Mouse (Mus musculus) activated CD4-positive, CD25-positive, alpha-beta regulatory T cell, adult 4 months (primary cell): ENCODE data around the gene Clec16a. TPM values are rescaled to one million over a fixed set of nuclear protein-coding genes. Genes with fewer than 3 reads are reported as not detected.

Experiments used
- ATAC-seq: one replicate; pipeline ENCODE4 v1.8.0; 2017
- polyA plus RNA-seq, 2 experiments: library from polyadenylated mRNA; unstranded; fragments of 100-300 nt; shearing (Covaris generic); gene quantifications; one replicate each; pipeline ENCODE4 v1.2.1; 2017

Gene Clec16a
- polyA plus RNA-seq, 2 experiments from 2014 or later: 7.0 to 7.8 TPM

DNA sequence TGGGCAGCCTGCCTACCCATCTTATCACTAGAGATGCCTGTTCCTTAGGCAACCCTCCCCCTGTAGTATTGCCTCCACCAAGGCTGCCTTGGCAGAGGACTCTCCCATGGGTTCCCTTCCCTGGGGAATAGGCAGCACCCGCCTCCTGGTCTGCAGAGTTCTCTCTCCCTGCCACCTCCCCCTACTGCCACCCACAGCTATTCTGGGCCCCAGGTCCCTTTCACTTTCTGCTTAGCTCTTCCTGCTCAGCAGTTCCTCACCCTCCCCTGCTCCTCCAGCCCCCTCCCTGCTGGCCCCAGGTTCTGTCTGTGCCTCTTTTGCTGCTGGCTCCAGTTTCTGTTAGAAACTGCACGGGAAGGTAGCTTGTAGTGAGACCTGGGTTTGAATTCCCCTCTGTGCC is 224.5 kb downstream of the Clec16a start:
- peak; percentile 72 for ATAC-seq

DNA sequence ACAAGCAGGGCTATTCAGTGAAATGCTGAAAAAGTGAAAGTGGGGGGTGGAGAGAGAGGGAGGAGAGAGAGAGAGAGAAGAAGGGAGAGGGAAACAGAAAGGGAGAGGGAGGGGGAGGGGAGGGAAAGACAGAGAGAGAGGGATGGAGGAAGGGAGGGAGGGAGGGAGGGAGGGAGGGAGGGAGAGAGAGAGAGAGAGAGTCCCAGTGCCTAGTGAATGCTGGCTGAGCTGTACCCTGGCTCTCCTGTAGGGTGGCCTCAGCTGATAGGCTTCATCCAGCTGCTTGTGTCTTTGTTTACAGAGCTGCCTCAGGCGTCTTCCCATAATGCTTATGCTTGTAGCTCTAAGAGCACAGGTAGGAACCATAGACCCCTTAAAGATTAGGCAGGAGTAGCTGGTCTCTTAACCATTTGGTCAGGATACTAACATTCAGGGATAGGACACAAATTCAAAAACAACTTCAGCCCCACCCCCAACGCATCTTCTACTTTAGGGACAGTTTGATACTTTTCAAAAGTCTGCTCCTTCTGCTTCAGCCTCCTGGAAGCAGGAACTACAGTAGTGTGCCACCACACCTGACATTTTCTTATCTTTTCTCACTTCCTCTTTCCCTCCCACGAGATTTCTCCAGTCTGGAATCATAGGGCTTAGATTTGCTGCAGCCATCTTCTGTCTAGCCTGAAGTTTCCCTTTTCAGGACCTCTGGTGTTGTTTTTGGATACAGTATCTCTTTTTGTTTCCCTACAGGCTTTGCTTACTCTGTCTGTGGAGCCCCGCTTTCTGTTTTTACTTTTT is 225.6 kb downstream of the Clec16a start:
- no peak for ATAC-seq

DNA sequence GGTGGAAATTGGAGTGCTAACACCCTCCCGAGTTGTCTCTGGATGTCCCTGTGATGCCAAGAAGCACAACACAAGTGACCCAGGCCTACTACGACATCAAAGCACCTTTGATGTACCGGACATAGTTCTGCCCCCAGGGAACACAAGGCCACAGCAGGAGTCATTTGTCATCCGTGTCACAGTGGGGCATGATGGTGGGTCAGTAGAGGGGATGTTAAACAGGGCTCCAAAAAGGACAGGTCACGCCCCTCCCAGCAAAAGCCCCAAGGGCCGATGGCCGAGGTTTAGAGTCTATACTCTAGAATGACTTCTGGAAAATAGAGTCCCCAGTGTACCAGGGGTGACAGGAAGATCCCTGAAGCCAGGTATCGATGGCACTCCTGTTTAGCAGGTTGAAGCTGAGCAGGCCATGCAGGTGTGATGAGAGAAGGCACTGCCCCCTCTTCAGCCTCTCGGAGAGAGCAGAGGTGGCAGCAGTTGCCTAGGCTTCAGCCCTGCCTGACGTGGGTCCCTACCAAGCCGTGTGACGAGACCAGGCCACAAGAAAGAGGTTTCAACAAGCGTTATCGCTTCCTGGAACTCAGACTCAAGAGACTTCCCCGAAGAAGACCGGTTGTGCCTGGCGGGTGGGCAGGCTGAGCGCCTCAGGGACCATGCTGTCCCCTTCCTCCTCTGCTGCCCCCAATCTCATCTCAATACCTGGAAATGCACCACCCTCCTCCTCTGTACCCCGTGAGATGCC is 226.8 kb downstream of the Clec16a start:
- ATAC-seq: peak; percentile 80

DNA sequence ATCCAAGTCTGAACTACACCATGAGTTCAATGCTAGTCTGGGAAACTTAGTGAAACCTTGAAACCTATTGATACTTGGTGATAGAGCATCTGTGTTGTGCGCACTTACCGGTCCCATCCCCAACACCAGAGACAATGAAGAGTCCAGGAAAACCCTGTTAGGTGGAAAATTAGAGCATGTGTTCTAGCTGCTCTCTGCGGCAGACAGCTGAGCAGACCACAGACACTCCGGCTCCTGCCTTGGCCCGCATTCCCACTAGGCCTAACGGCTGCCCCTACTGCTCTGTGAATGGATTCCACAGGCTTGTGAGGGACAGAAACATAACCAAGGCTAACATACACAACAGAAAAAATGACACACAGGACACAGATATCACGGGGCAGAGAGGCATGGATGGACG is 228.4 kb downstream of the Clec16a start:
- no peak for ATAC-seq

DNA sequence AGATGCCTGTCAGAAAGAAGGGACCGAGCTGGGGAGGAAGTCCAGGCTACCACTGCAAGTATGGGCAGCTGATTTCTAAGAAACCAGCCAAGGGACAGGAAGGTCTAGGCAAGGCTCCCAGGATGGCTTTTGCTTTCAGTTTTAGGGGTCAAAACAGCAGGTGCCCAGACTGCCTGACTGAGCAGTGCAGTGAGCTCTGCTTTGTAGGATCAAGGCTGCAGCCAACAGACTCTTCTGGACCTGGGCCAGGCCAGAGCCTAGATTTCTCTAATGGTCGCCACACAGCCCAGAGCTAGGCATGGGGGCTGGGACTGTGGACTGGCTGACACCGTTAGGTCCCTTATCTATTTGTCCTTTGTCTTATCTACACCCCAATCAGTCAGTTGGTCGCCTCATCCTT is 229.6 kb downstream of the Clec16a start:
- peak; percentile 6 for ATAC-seq

DNA sequence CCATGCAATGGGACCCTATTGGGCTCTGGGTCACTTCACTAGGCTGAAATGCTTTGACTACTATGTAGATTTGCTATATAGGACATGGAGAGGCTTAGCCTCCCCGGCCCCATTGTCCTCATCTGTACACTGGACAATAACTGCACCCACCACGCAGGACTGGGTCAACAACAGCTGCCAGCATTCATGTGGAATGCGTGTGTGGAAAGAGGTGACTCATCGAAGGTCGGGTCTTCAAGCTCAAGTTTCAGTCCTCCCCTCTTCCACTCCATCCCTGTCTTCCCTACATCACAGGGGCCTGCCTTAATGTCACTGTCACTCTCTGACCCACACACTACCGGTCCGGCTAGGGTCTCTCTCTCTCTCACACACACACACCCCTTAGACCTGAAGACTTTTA is 231.2 kb downstream of the Clec16a start:
- ATAC-seq: no peak

DNA sequence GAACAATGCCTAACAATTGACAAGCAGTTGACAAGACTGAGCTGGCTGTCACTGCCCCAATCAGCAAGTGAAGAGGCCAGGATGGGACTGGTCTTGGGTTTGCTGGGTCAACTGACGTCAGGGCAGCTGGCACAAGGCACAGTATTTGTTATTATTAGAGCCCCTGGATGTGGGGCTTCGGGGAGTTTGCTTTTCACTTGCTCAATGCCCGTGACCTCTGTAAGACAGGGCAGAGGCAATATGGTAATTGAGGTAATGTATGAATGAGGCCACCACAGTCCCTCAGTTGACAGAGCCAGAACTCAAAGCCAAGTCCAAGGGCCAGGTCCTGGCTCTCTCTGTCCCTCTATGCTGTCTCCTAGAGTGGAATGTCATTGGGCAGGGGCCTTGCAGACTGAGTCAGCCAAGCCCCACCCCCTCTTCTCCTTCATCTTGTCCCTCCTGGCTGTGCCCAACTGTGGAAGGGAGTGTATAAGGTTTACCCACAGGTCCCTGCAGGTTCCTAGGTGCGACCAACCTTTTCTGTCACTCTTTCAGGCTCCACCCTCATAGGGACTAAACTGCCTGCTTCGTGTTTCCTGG is 232.5 kb downstream of the Clec16a start:
- ATAC-seq: no peak

DNA sequence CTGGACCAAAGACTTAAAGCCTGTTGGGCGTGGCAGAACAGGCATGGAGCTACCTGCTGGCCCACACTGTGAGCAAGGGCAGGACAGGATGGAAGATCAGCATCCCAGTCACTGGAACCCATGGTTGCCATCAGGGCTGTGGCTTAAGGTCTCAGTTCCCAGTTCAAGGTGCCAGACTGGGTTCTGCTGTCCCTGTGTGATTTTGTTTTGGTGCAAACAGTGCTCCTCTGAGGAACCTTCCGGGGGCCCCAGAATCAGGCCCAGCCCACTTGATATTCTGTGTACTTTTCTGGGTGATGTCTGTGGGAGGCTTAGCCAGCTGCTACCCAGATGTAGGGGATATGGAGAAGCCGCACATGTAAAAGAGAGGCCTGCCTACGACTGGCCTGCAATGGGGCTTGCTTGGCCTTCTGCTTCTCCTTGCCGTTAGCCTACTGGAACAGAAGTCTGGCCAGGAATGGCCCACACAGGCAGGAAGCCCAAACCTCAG is 235.5 kb downstream of the Clec16a start:
- no peak for ATAC-seq

DNA sequence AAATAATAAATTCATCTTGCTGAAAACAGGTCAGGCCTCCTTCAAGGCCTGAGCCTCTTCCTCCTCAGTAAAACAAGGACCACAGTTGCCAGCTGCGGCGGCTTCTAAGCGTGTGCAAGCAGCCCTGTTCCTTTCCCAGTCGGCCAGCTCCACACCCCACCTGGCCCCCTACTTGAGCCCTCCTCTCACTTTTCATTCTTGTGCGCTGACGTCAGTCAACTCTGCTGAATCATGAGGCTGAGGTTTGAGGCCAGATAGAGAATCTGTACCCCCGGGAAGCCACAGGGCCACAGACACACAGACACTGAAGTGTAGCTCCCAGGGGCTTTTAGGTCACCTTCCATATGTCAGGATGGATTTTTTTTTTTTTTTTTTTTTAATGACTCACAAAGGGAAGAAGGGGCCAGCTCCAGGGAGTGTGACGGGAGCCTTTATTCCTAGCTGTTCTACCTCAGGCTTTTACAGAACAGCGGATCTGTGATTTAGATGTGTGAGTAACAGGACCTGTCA is 236.8 kb downstream of the Clec16a start:
- peak; percentile 4 for ATAC-seq

DNA sequence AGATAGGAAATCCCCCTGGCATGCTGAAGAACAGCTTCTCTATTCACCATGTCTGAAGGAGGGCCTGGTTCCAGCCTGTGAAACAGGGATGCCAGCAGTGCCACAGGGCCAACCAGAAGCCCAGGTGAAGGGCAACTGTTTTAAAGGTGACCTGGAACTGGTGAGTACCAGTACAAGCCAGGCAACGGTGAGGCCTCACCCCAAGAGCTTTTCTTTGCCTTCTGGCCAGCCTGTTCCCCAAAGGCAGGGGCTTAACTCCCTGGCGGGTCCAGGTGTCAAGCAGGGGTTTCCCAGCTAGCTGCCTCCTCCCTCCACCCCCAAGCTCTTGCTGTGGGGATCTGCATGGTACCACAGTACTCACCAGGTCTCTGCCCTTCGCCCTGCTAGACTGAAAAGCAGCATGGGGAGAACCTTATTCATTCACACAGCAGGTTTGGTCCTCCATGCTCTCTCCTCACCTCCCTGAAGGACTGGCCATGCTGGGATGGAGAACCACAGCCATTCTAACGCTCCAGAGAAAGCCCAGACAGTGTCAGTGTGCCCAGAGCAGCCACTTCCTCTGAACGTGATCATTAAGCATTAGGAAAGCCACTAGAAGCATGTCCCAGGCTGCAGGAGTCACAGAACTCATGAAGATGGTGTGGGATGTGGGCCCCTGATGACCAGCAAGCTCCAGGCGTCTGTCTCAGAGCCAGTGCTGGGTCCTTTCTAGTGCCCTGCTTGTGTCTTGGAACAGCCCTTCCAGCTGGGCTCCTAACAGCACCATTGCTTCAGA is 237.4 kb downstream of the Clec16a start:
- ATAC-seq: no peak

DNA sequence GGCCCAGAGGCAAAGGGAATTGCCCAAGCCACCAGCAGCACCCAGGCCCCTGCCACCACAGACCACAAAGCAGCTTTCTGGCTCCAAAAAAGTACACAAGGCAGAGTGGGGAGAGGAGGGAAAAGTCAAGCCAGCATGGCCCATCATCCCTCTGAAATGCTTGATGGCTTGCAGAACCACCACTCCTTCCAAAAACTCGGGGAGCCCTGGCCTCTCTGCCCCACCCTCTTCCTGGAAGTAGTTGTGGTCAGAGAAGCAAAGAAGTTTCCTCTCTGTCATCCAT is 238.0 kb downstream of the Clec16a start:
- no peak for ATAC-seq

DNA sequence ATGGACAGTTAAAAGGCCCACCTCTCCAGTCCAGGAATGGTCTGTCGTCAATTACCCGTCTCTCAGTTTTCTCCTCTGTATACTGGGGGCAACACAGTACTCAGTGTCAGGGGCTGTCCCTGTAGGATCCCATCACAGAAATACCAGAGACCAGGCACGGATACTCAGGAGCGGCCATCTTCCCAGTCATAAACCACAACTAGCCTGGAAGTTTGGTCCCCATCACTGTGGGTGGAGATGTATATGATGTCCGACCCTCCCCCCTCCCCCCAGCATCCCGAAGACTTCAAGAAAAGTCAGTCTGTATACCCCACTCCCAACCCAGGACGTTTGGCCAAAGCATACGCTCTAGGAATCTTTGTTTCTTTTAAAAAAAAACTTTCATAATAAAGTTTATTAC is 238.3 kb downstream of the Clec16a start:
- ATAC-seq: no peak

DNA sequence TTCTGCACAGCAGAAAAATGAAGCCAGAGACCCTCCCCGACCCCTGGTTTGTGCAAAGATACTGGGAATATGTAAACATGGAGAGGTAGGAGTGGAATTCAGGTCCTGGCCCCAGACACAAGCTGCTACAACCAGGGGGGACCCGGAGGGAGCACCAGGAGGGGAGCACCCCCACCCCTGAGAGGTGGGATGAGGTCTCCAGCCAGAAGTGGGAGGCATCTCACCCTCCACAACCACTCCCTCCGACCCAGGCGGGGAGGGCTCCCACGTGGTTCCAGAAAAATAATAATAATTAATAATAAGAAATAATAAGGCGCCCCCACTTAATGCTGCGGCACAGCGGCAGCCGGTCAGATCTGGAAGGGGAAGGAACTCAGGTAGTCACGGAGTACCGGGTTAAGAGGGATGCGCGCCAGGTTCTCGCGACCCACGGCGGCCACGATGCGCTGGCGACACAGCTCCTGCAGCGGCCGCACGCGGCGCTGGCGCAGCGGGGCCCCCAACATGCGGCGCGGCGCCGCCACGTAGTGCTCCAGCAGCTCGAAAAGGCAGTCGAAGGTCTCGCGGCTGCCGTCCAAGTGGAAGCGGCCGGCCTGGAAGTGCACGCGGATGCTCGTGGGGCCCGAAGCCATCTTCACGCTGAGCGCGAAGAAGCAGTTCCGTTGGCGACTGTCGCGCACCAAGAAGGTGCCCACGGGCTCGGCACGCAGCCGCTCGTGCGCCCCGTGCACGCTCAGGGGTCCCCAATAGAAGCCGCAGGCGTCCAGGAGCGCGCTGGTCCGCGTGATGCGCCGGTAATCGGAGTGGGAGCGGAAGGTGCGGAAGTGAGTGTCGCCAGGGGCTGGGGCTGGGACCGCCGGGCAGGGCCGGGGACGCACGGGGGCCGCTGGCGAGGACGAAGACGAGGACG is 239.0 kb downstream of the Clec16a start:
- ATAC-seq: no peak

DNA sequence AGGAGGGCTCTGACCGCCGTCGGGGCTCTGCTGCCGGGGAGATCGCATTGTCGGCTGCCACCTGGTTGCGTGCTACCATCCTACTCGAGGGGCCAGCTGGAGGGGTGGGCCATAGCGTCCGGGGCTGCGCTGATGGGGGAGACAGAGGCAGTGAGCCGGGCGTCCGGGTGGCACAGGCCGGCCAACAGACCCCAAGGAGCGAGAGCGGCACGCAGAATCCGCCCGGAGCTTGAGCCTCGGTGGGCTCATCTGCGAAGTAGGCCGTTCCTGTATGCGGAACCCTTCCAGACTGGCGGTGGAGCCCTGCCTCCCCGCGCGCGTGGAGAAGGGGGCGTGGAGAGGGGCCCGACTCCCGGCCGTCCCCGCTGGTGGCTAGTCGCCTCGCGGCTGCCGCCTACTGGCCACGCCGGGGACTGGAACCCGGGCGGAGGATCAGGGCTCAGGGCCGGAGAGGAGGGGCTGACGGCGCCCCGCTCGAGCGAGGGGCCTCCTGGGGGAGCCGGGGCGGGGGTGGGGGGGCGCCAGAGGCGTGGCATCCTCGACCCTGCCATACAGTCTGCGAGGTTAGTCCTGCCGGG is 239.7 kb downstream of the Clec16a start:
- ATAC-seq: peak; percentile 27

DNA sequence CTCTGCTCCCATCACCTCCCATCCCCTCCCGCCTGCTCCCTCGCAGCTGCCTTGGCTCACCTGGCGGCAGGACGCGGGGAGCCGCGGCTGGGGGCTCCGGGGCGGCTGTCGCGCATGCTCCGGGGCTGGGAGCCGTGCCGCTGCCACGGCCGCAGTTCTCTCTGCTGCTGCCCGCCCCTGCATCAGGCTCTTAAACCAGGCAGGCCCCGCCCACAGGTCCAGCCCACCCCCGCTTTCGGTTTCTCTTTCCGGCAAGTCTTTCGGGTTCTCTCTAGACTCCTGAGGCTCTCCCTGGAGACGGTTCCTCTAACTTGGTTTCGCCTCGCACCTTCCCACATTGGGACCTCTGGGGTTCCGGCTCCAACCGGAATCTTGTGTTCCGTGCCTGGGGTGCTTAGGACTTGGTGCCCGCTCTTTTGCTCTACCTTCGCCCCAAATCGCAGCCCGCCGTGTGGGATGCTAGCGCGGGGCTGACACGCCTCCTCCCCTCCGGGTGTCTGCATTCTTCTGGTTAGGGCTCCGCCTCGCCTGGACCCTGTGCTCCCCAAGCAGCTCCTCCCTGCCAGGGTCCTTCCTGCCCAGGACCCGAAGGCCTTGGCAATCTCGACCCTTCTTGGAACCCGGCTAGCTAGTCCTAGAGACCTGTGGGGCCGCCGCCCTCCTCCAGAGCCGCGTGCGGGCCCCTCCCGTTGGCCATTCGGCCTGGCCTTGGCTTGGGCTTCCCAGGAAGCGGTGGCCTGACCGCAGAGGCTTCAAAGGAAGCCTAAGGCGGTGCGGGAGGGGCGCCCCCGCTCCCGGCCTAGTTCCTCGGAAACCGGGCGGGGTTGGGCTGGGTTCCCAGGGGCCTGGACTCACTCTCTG is 240.5 kb downstream of the Clec16a start, which contains the start of gene Socs1:
TSS of gene Socs1 (minus strand) at position 166 of the 861 bp plus-strand sequence.
- peak; percentile 37 for ATAC-seq

DNA sequence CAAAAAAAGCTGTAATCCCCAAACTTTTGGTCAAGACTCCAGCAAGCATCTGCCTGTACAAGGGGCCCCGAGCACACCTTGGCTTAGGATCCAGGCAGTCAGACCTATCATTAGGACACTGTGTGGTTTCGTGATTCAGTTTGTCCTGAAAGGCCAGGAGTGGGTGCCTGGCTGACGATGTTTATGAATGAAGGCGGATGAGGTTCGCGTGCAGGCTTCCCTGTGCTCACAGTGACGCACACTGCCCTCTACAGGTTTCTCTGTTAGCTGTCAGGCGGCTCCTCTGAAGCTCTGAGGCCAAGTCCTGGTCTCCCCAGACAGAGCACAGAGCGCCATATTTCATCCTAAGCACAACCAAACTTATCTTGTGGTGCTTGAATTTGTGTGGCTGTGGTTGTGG is 241.1 kb downstream of the Clec16a start:
- peak; percentile 50 for ATAC-seq

DNA sequence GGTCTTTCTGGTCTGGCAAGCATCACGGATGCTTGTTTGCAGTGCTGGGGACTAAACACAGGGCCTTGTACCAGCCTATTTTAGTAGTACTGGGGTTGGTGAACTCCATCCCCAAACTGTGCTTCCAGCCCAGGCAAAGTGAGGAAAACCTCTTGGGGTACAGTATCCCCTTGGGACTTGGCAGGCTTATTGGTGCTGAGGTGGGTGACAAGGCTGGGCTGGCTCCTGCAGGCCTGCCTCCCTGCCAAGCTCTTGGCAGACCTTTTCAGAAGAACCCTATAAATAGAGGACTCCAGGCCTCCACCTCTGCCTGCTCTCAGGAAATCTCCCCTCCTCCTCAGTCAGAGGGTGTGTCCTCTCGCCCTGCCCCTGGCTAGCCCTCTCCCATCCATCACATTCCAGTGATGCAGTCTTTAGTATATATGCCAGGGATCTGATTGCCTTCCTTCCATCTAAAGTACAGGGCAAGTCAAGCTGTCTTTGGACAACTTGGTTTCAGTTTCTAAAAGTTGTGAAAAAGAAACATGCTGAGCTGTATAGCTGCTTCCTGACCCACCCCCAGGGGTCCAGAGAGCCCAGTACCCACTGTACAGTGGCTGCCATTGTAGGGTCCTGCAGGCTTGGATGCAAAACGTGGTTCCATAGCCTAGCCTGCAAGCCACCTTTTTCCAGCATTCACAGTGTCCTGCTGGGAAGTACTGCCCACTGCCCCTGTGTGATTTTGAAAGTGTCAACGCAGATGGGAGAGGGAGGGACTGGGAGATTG is 241.8 kb downstream of the Clec16a start:
- ATAC-seq: no peak

DNA sequence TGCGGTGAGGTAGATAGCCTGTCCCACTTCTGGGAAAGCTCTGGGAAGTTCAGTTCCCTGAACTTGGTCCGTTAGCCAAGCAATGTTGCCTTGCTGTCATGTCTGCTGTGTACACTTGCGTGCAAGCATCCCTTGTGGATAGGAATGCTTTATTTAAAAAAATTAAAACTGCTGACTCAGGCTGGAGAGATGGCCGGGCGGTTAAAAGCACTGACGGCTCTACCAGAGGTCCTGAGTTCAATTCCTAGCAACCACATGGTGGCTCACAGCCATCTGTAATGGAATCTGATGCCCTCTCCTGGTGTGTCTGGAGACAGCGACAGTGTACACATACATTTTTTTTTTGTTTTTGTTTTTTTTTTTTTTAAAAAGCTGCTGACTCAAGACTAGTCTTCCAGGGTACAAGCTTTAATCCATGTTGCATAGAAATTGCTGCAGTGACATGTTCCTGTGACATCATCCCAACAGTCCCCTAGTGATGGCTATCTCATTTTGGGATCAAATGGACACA is 242.5 kb downstream of the Clec16a start:
- ATAC-seq: no peak

DNA sequence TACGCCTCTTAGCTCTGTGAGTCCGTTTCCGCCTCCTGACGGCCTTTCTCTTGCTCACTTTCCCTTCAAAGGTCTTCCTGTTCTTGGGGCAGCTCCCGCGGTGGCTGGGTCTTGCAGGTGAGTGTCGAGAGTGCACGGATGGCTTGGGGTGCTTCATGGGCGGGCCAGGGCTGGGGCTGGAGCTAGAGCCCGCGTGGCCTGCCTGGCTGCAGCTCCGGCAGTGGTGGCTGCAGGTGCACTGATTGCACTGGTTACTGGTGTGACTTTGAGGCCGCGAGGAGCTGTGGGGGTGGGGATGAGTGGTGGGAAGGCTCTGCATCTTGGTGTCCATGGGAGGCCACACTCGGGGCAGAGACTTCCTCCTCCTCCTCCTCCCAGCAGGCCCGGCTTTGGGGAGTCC is 243.1 kb downstream of the Clec16a start, which contains the start of gene Tnp2:
TSS of gene Tnp2 (minus strand) at position 390 of the 400 bp plus-strand sequence.
- no peak for ATAC-seq
